ENCODE assay signal across 19 mouse cellular contexts in genomic region chr3:138754328-138754727, GRCm38 (mm10).
"Had no signal": no experiment of that assay in that cellular context is flagged by ENCODE, and none has a peak within 500 bp of the region (broad histone marks: within the 10 kb centered on the region; RNA-seq: fewer than 3 reads in every experiment).

No protein-coding gene starts in this region.

- H3K27me3 ChIP-seq: liver, embryonic 13.5 days; midbrain, embryonic 12.5 days; neural tube, embryonic 15.5 days had no signal

- H3K27ac ChIP-seq: liver, embryonic 13.5 days; midbrain, embryonic 12.5 days; stomach, postnatal 0 days had no signal

- DNase-seq: kidney, adult 9 months; kidney, postnatal 14 days; kidney, postnatal 4 days; layer of hippocampus, postnatal 36 days; liver, embryonic 13.5 days; lung, adult 2 months; lung, postnatal 36 days; right cerebral cortex, adult 18-20 months; right cerebral cortex, postnatal 14 days; right cerebral cortex, postnatal 4 days; thymus, adult 2 months; thymus, postnatal 14 days; thymus, postnatal 4 days had no signal

- ATAC-seq: midbrain, embryonic 16.5 days had no signal

- H3K4me3 ChIP-seq: left cerebral cortex, adult 2 months; liver, embryonic 13.5 days; midbrain, embryonic 12.5 days; myocyte; neural tube, embryonic 15.5 days had no signal

- H3K9ac ChIP-seq: liver, embryonic 13.5 days; midbrain, embryonic 12.5 days; neural tube, embryonic 15.5 days had no signal

- H3K36me3 ChIP-seq: liver, embryonic 13.5 days; midbrain, embryonic 12.5 days; neural tube, embryonic 15.5 days had no signal

- H3K9me3 ChIP-seq: liver, embryonic 13.5 days; midbrain, embryonic 12.5 days; neural tube, embryonic 15.5 days had no signal

- H3K4me2 ChIP-seq: midbrain, embryonic 12.5 days; neural tube, embryonic 15.5 days had no signal
